Mouse (Mus musculus): Measurements from ENCODE around the gene Prss40. TPM values are rescaled to one million over a fixed set of nuclear protein-coding genes. Genes with fewer than 3 reads are reported as not detected.
"Not testable (repeated sequence)": the region's sequence is repeated elsewhere in the genome, so short reads cannot be mapped to it uniquely, and the experiment has no call there.

Prss40 gene
- polyA plus RNA-seq, 1 experiment from 2014 or later = not detected

GRCm38 (mm10) chr1:34522205-34522849, 38.4 kb downstream of the Prss40 start:
- Histone ChIP-seq H3K4me3 (ENCODE audit: low read depth, low read length) (no peak overlapping the region), H3K36me3 (ENCODE audit: control insufficient read depth, insufficient read depth, low read length) (no peaks in the 10 kb centered on the region), H3K27me3 (replicated peaks; ENCODE audit: control insufficient read depth, insufficient read depth, low read length) (no peaks in the 10 kb centered on the region), H3K9me3 (ENCODE audit: control insufficient read depth, low read length) (no peaks in the 10 kb centered on the region), H3K9ac (ENCODE audit: low read length) (no peak overlapping the region), H3K27ac (ENCODE audit: low read depth) (no peak overlapping the region), H3K4me2 (ENCODE audit: low read length) (no peak overlapping the region), H3K4me1 (replicated peaks; ENCODE audit: control insufficient read depth, insufficient read depth, low read length) (no peaks in the 10 kb centered on the region)
- DNase-seq (ENCODE audit: low spot score) = no peak
- WGBS = 73% methylated on average over 6 of the region's 6 CpGs
- no peak for ATAC-seq (replicated peaks; ENCODE audit: low FRiP score, low TSS enrichment, low read depth)

GRCm38 (mm10) chr1:34518259-34518658, 42.5 kb downstream of the Prss40 start:
- no peak overlapping the region for H3K27ac ChIP-seq (ENCODE audit: low read depth)
- H3K4me2 ChIP-seq (ENCODE audit: low read length) = no peak overlapping the region
- H3K36me3 ChIP-seq (ENCODE audit: control insufficient read depth, insufficient read depth, low read length) = no peaks in the 10 kb centered on the region
- no peaks in the 10 kb centered on the region for H3K9me3 ChIP-seq (ENCODE audit: control insufficient read depth, low read length)
- DNase-seq (ENCODE audit: low spot score) (no peak), ATAC-seq (replicated peaks; ENCODE audit: low FRiP score, low TSS enrichment, low read depth) (no peak)
- no peak overlapping the region for H3K4me3 ChIP-seq (ENCODE audit: low read depth, low read length)
- 73% methylated on average over 1 of the region's 1 CpGs for WGBS
- no peak overlapping the region for H3K9ac ChIP-seq (ENCODE audit: low read length)
- H3K4me1 ChIP-seq (replicated peaks; ENCODE audit: control insufficient read depth, insufficient read depth, low read length) = no peaks in the 10 kb centered on the region
- H3K27me3 ChIP-seq (replicated peaks; ENCODE audit: control insufficient read depth, insufficient read depth, low read length) = no peaks in the 10 kb centered on the region

GRCm38 (mm10) chr1:34517797-34518196, 42.9 kb downstream of the Prss40 start:
- 17% methylated on average over 1 of the region's 1 CpGs for WGBS
- H3K4me1 ChIP-seq (replicated peaks; ENCODE audit: control insufficient read depth, insufficient read depth, low read length); H3K27ac ChIP-seq (ENCODE audit: low read depth); ATAC-seq (replicated peaks; ENCODE audit: low FRiP score, low TSS enrichment, low read depth); H3K4me2 ChIP-seq (ENCODE audit: low read length); DNase-seq (ENCODE audit: low spot score); H3K36me3 ChIP-seq (ENCODE audit: control insufficient read depth, insufficient read depth, low read length); H3K4me3 ChIP-seq (ENCODE audit: low read depth, low read length); H3K27me3 ChIP-seq (replicated peaks; ENCODE audit: control insufficient read depth, insufficient read depth, low read length); H3K9ac ChIP-seq (ENCODE audit: low read length); H3K9me3 ChIP-seq (ENCODE audit: control insufficient read depth, low read length): not testable (repeated sequence)

GRCm38 (mm10) chr1:34517297-34517696, 43.4 kb downstream of the Prss40 start:
- not testable (repeated sequence) for H3K9ac ChIP-seq (ENCODE audit: low read length); H3K27ac ChIP-seq (ENCODE audit: low read depth); H3K4me2 ChIP-seq (ENCODE audit: low read length); H3K27me3 ChIP-seq (replicated peaks; ENCODE audit: control insufficient read depth, insufficient read depth, low read length); ATAC-seq (replicated peaks; ENCODE audit: low FRiP score, low TSS enrichment, low read depth); H3K36me3 ChIP-seq (ENCODE audit: control insufficient read depth, insufficient read depth, low read length); H3K9me3 ChIP-seq (ENCODE audit: control insufficient read depth, low read length); H3K4me1 ChIP-seq (replicated peaks; ENCODE audit: control insufficient read depth, insufficient read depth, low read length); H3K4me3 ChIP-seq (ENCODE audit: low read depth, low read length); DNase-seq (ENCODE audit: low spot score)
- 26% methylated on average over 6 of the region's 6 CpGs for WGBS

GRCm38 (mm10) chr1:34516595-34516994, 44.1 kb downstream of the Prss40 start:
- WGBS = 29% methylated on average over 5 of the region's 5 CpGs
- Histone ChIP-seq H3K9ac (ENCODE audit: low read length) (no peak overlapping the region), H3K4me3 (ENCODE audit: low read depth, low read length) (no peak overlapping the region), H3K27me3 (replicated peaks; ENCODE audit: control insufficient read depth, insufficient read depth, low read length) (no peaks in the 10 kb centered on the region), H3K36me3 (ENCODE audit: control insufficient read depth, insufficient read depth, low read length) (no peaks in the 10 kb centered on the region), H3K4me2 (ENCODE audit: low read length) (no peak overlapping the region), H3K4me1 (replicated peaks; ENCODE audit: control insufficient read depth, insufficient read depth, low read length) (no peaks in the 10 kb centered on the region), H3K9me3 (ENCODE audit: control insufficient read depth, low read length) (no peaks in the 10 kb centered on the region), H3K27ac (ENCODE audit: low read depth) (no peak overlapping the region)
- ATAC-seq (replicated peaks; ENCODE audit: low FRiP score, low TSS enrichment, low read depth) (no peak), DNase-seq (ENCODE audit: low spot score) (no peak)

GRCm38 (mm10) chr1:34513068-34513467, 47.7 kb downstream of the Prss40 start:
- DNase-seq (ENCODE audit: low spot score) (no peak), ATAC-seq (replicated peaks; ENCODE audit: low FRiP score, low TSS enrichment, low read depth) (no peak)
- Histone ChIP-seq H3K4me3 (ENCODE audit: low read depth, low read length) (no peak overlapping the region), H3K4me2 (ENCODE audit: low read length) (no peak overlapping the region), H3K27me3 (replicated peaks; ENCODE audit: control insufficient read depth, insufficient read depth, low read length) (no peaks in the 10 kb centered on the region), H3K36me3 (ENCODE audit: control insufficient read depth, insufficient read depth, low read length) (no peaks in the 10 kb centered on the region), H3K4me1 (replicated peaks; ENCODE audit: control insufficient read depth, insufficient read depth, low read length) (no peaks in the 10 kb centered on the region), H3K9ac (ENCODE audit: low read length) (no peak overlapping the region), H3K9me3 (ENCODE audit: control insufficient read depth, low read length) (no peaks in the 10 kb centered on the region), H3K27ac (ENCODE audit: low read depth) (no peak overlapping the region)
- WGBS = 75% methylated on average over 4 of the region's 4 CpGs

- no peak overlapping the region for H3K9ac ChIP-seq (ENCODE audit: low read length)
- H3K36me3 ChIP-seq (ENCODE audit: control insufficient read depth, insufficient read depth, low read length) = no peaks in the 10 kb centered on the region
- 12% methylated on average over 3 of the region's 3 CpGs for WGBS
- H3K4me3 ChIP-seq (ENCODE audit: low read depth, low read length) = no peak overlapping the region
- no peak overlapping the region for H3K4me2 ChIP-seq (ENCODE audit: low read length)
- no peak overlapping the region for H3K27ac ChIP-seq (ENCODE audit: low read depth)
- DNase-seq (ENCODE audit: low spot score) = peak; percentile 64
- H3K9me3 ChIP-seq (ENCODE audit: control insufficient read depth, low read length) = no peaks in the 10 kb centered on the region
- no peaks in the 10 kb centered on the region for H3K27me3 ChIP-seq (replicated peaks; ENCODE audit: control insufficient read depth, insufficient read depth, low read length)
- ATAC-seq (replicated peaks; ENCODE audit: low FRiP score, low TSS enrichment, low read depth) = no peak
- H3K4me1 ChIP-seq (replicated peaks; ENCODE audit: control insufficient read depth, insufficient read depth, low read length) = no peaks in the 10 kb centered on the region
Measured at GRCm38 (mm10) chr1:34511027-34511426, 49.7 kb downstream of the Prss40 start.

GRCm38 (mm10) chr1:34510575-34510981, 50.2 kb downstream of the Prss40 start:
- no peak overlapping the region for H3K9ac ChIP-seq (ENCODE audit: low read length)
- ATAC-seq (replicated peaks; ENCODE audit: low FRiP score, low TSS enrichment, low read depth) = no peak

GRCm38 (mm10) chr1:34507986-34508385, 52.8 kb downstream of the Prss40 start:
- Histone ChIP-seq H3K4me2 (ENCODE audit: low read length) (no peak overlapping the region), H3K27me3 (replicated peaks; ENCODE audit: control insufficient read depth, insufficient read depth, low read length) (no peaks in the 10 kb centered on the region), H3K9ac (ENCODE audit: low read length) (no peak overlapping the region), H3K4me3 (ENCODE audit: low read depth, low read length) (no peak overlapping the region), H3K27ac (ENCODE audit: low read depth) (no peak overlapping the region), H3K9me3 (ENCODE audit: control insufficient read depth, low read length) (no peaks in the 10 kb centered on the region), H3K4me1 (replicated peaks; ENCODE audit: control insufficient read depth, insufficient read depth, low read length) (no peaks in the 10 kb centered on the region), H3K36me3 (ENCODE audit: control insufficient read depth, insufficient read depth, low read length) (no peaks in the 10 kb centered on the region)
- WGBS = 86% methylated on average over 3 of the region's 3 CpGs
- ATAC-seq (replicated peaks; ENCODE audit: low FRiP score, low TSS enrichment, low read depth) (no peak), DNase-seq (ENCODE audit: low spot score) (no peak)

More at GRCm38 (mm10) chr1:34510575-34510981, 50.2 kb downstream of the Prss40 start:
- no peaks in the 10 kb centered on the region for H3K36me3 ChIP-seq (ENCODE audit: control insufficient read depth, insufficient read depth, low read length)
- H3K9me3 ChIP-seq (ENCODE audit: control insufficient read depth, low read length) = no peaks in the 10 kb centered on the region
- 0 out of 2 replicates have a peak overlapping the region, but pooled peaks have one; percentile 7 for H3K4me2 ChIP-seq (ENCODE audit: low read length)
- no peak overlapping the region for H3K27ac ChIP-seq (ENCODE audit: low read depth)
- H3K27me3 ChIP-seq (replicated peaks; ENCODE audit: control insufficient read depth, insufficient read depth, low read length) = no peaks in the 10 kb centered on the region
- no peaks in the 10 kb centered on the region for H3K4me1 ChIP-seq (replicated peaks; ENCODE audit: control insufficient read depth, insufficient read depth, low read length)
- DNase-seq (ENCODE audit: low spot score) = no peak
- 9% methylated on average over 7 of the region's 7 CpGs for WGBS
- H3K4me3 ChIP-seq (ENCODE audit: low read depth, low read length) = no peak overlapping the region

Data from intestine, embryonic 14.5 days (tissue).